Mouse (Mus musculus) midbrain, postnatal 0 days (tissue): ENCODE results near the gene Gm21834. TPM values are rescaled to one million over a fixed set of nuclear protein-coding genes. Genes with fewer than 3 reads are reported as not detected.
A peak's percentile ranks its signal among the peaks of the same experiment; 100 is the strongest.

Experiments used
- ATAC-seq: fragments of 200-750 bp; cut with Nextera tagmentation; 2 replicates; pipeline ENCODE4 v1.8.0; 2017; ENCODE audit warnings: moderate number of reproducible peaks, mild to moderate bottlenecking, moderate TSS enrichment, moderate library complexity; ENCODE audit not compliant: low FRiP score
- DNase-seq: peaks from one replicate; pipeline ENCODE4 v3.0.0-alpha.2; 2015; ENCODE audit warnings: low spot score
- H3K27ac ChIP-seq: fragments of 300-500 bp; sonication (generic); 2 replicates; pipeline ENCODE4 v1.5.1; 2014; ENCODE audit warnings: low read depth, mild to moderate bottlenecking, low read length, mixed read lengths
- H3K27me3 ChIP-seq: fragments of 300-500 bp; sonication (generic); 2 replicates; pipeline ENCODE4 v1.6.1; 2014; ENCODE audit warnings: low read length, control low read depth, mixed read lengths; ENCODE audit not compliant: insufficient read depth
- H3K36me3 ChIP-seq: fragments of 300-500 bp; sonication (generic); 2 replicates; pipeline ENCODE4 v1.6.1; 2014; ENCODE audit warnings: low read length, control low read depth, mixed read lengths; ENCODE audit not compliant: insufficient read depth
- H3K4me1 ChIP-seq: fragments of 300-500 bp; sonication (generic); 2 replicates; pipeline ENCODE4 v1.6.1; 2014; ENCODE audit warnings: mild to moderate bottlenecking, control low read depth, antibody characterized with exemption, low read length, mixed read lengths; ENCODE audit not compliant: insufficient read depth
- H3K4me2 ChIP-seq: fragments of 300-500 bp; sonication (generic); 2 replicates; pipeline ENCODE4 v1.6.1; 2014; ENCODE audit warnings: low read depth, mild to moderate bottlenecking, low read length, mixed read lengths; ENCODE audit not compliant: poor library complexity, severe bottlenecking
- H3K4me3 ChIP-seq: fragments of 300-500 bp; sonication (generic); 2 replicates; pipeline ENCODE4 v1.5.1; 2014; ENCODE audit warnings: low read depth, mild to moderate bottlenecking, low read length, moderate library complexity
- H3K9ac ChIP-seq: fragments of 300-500 bp; sonication (generic); replicated peaks from 2 replicates; pipeline ENCODE4 v1.6.1; 2014; ENCODE audit warnings: mild to moderate bottlenecking, low read length, moderate library complexity, mixed read lengths; ENCODE audit not compliant: poor library complexity, severe bottlenecking
- H3K9me3 ChIP-seq: fragments of 300-500 bp; sonication (generic); 2 replicates; pipeline ENCODE4 v1.6.1; 2016; ENCODE audit warnings: low read length, control low read depth
- CTCF ChIP-seq: IDR thresholded peaks from 2 replicates; pipeline ENCODE4 v1.5.1; 2016; ENCODE audit warnings: antibody characterized with exemption, mild to moderate bottlenecking
- WGBS: fragments of 180-500 bp; shearing (Covaris S2); extraction: QIAGEN DNeasy Blood & Tissue Kit; methylation state at CpG from one replicate; pipeline ENCODE4 v1.1.7; 2014; 5-methylcytosine and 5-hydroxymethylcytosine counted together
- polyA plus RNA-seq: library from polyadenylated mRNA; unstranded; fragments of >200 nt; fragmentation: Nextera tagmentation; extraction: Ambion mirVana; gene quantifications from 2 replicates; pipeline ENCODE4 v1.2.1, GENCODE M21; 2015
- total RNA-seq: library from RNA; depleted of rRNA; stranded (reverse); fragments of >200 nt; gene quantifications from 2 replicates; pipeline ENCODE4 v1.2.3, GENCODE M21; 2014; rRNA removed

The Gm21834 gene
- not detected in 2 replicates for total RNA-seq
- polyA plus RNA-seq: not detected in 2 replicates

- no peak within 1 kb of the TSS for H3K4me2 ChIP-seq
- no peaks in the 10 kb centered on the region for H3K4me1 ChIP-seq
- no peaks in the 10 kb centered on the region for H3K27me3 ChIP-seq
- no peak within 1 kb of the TSS for H3K9ac ChIP-seq
- no peak for TF ChIP-seq CTCF
- ATAC-seq: no peak
- no peak for DNase-seq
- WGBS: 84% methylated on average over 5 of the region's 5 CpGs
- H3K4me3 ChIP-seq: no peak within 1 kb of the TSS
- H3K9me3 ChIP-seq: no peaks in the 10 kb centered on the region
- no peaks in the 10 kb centered on the region for H3K36me3 ChIP-seq
- no peak within 1 kb of the TSS for H3K27ac ChIP-seq
These were observed at the start of gene Gm21834 for GRCm38 (mm10) chr17:57742119-57742518. Gene Gm21834 (minus strand): TSS chr17:57742219.

GRCm38 (mm10) chr17:57788161-57788799, 46.3 kb upstream of the Gm21834 start:
- Histone ChIP-seq H3K36me3 (no peaks in the 10 kb centered on the region), H3K9me3 (no peaks in the 10 kb centered on the region), H3K9ac (no peak overlapping the region), H3K4me3 (no peak overlapping the region), H3K27ac (no peak overlapping the region), H3K4me2 (no peak overlapping the region), H3K4me1 (no peaks in the 10 kb centered on the region), H3K27me3 (no peaks in the 10 kb centered on the region)
- no peak for TF ChIP-seq CTCF
- ATAC-seq: no peak
- 94% methylated on average over 1 of the region's 1 CpGs for WGBS
- no peak for DNase-seq

GRCm38 (mm10) chr17:57770904-57771303, 28.9 kb upstream of the Gm21834 start:
- peak; percentile 81 for DNase-seq

GRCm38 (mm10) chr17:57768622-57769610, 26.9 kb upstream of the Gm21834 start, which contains the start of gene Cntnap5c:
Gene Cntnap5c (plus strand): TSS chr17:57769570.
- Histone ChIP-seq H3K4me3 (peak within 1 kb of the TSS; percentile 51), H3K9ac (peak within 1 kb of the TSS; percentile 51), H3K27me3 (no peaks in the 10 kb centered on the region), H3K4me2 (peak within 1 kb of the TSS; percentile 70), H3K27ac (no peak within 1 kb of the TSS), H3K9me3 (no peaks in the 10 kb centered on the region), H3K4me1 (no peaks in the 10 kb centered on the region), H3K36me3 (no peaks in the 10 kb centered on the region)
- ATAC-seq (peak; percentile 82), DNase-seq (peak; percentile 58)
- TF ChIP-seq CTCF: no peak
- WGBS: 15% methylated on average over 26 of the region's 26 CpGs

More at GRCm38 (mm10) chr17:57770904-57771303, 28.9 kb upstream of the Gm21834 start:
- peak; percentile 78 for ATAC-seq
- no peak overlapping the region for H3K9ac ChIP-seq
- H3K27ac ChIP-seq: no peak overlapping the region
- no peaks in the 10 kb centered on the region for H3K4me1 ChIP-seq
- peak overlapping the region; percentile 51 for H3K4me3 ChIP-seq
- 21% methylated on average over 4 of the region's 4 CpGs for WGBS
- no peaks in the 10 kb centered on the region for H3K9me3 ChIP-seq
- H3K4me2 ChIP-seq: peak overlapping the region; percentile 70
- H3K27me3 ChIP-seq: no peaks in the 10 kb centered on the region
- peak; percentile 92 for TF ChIP-seq CTCF
- H3K36me3 ChIP-seq: no peaks in the 10 kb centered on the region

GRCm38 (mm10) chr17:57767306-57767705, 25.3 kb upstream of the Gm21834 start:
- H3K4me1 ChIP-seq: no peaks in the 10 kb centered on the region
- no peak for TF ChIP-seq CTCF
- H3K9me3 ChIP-seq: no peaks in the 10 kb centered on the region
- H3K27ac ChIP-seq: no peak overlapping the region
- H3K4me3 ChIP-seq: no peak overlapping the region
- H3K36me3 ChIP-seq: no peaks in the 10 kb centered on the region
- H3K4me2 ChIP-seq: no peak overlapping the region
- no peak overlapping the region for H3K9ac ChIP-seq
- H3K27me3 ChIP-seq: no peaks in the 10 kb centered on the region
- no peak for DNase-seq
- ATAC-seq: no peak
